Mouse (Mus musculus) embryonic fibroblast, embryonic 13.5 days (primary cell): Measurements from ENCODE around the gene Tspan3.

ENCODE experiments used
- CTCF ChIP-seq: IDR thresholded peaks from 2 replicates; pipeline ENCODE4 v1.5.1; 2011; ENCODE audit warnings: mild to moderate bottlenecking, control low read depth, low read length, moderate library complexity, borderline replicate concordance; ENCODE audit not compliant: insufficient read depth
- POLR2A ChIP-seq: IDR thresholded peaks from 2 replicates; pipeline ENCODE4 v1.6.1; 2011; ENCODE audit warnings: low read depth, mild to moderate bottlenecking, control low read depth, low read length, moderate library complexity

DNA sequence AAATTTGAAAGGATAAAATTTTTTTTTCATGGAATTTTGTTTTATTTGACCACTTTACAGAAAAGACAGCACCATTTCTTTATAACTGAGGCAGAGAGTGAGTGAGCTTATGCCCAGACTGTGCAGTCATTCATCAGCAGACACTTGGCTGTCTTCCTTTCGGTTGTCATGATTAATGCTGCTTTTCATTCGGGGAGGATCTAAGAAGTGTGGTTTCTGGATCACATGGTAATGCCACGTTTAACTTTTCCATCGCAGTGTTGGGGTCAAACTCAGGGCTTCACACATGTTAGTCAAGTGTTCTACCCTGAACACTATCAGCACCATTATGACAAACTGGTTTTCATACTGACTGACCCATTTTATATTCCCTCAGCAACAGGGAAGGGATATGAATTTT, 64.3 kb downstream of the Tspan3 start:
- TF ChIP-seq CTCF (no peak), POLR2A (no peak)
